Mouse (Mus musculus): ENCODE results near the gene Rpa1.

The Rpa1 gene

GRCm38 (mm10) chr11:75263274-75263963 lies 84.7 kb downstream of the Rpa1 start:
- no peak for DNase-seq (ENCODE audit: extremely low spot score)

DNA sequence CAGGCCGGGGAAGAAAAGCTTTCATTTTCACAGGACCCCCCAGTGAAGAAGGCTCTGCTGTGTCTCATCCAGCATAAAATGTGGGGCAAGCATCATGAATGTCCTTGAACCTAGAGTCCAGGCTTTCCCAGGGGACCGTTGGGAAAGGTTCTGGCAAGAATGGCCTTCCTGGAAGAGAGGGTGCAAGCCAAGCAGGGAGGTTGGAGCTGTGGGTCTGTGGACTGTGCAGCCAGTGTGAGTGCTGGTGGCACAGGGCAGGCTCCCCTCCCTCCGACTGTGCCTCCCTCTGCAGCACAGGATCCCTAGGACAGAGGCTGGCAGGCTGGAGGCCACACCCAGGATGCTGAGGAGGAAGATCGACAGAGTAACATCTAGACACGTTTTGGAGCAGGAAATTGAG lies 85.3 kb downstream of the Rpa1 start:
- DNase-seq (ENCODE audit: extremely low spot score) = no peak

GRCm38 (mm10) chr11:75262181-75262580 lies 85.9 kb downstream of the Rpa1 start:
- DNase-seq (ENCODE audit: extremely low spot score) = no peak

GRCm38 (mm10) chr11:75261730-75262129 lies 86.4 kb downstream of the Rpa1 start:
- DNase-seq (ENCODE audit: extremely low spot score) = no peak

- DNase-seq (ENCODE audit: extremely low spot score) = no peak
Measured at GRCm38 (mm10) chr11:75261016-75261415, 87.1 kb downstream of the Rpa1 start.

- no peak for DNase-seq (ENCODE audit: extremely low spot score)
Measured at GRCm38 (mm10) chr11:75259996-75260561, 88.0 kb downstream of the Rpa1 start.

DNA sequence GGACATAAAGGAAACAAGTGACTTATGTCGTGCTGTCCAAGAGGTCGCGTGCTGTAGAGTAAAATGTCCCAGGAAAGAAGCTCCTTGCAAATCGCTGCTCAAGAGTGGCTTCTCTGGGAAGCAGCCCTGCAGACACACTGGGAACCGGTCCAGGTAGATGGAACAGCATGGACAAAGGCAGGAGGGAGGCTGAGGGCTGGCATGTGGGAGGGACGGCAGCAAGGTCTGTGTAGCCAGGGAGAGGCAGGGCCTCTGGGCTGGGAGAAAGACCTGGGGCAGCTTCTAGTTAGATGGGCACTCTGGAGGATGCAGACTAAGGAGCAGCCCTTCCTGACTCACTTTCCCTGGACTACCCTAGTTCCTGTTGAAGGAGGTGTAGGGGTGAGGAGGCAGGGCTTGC lies 88.7 kb downstream of the Rpa1 start:
- no peak for DNase-seq (ENCODE audit: extremely low spot score)

DNA sequence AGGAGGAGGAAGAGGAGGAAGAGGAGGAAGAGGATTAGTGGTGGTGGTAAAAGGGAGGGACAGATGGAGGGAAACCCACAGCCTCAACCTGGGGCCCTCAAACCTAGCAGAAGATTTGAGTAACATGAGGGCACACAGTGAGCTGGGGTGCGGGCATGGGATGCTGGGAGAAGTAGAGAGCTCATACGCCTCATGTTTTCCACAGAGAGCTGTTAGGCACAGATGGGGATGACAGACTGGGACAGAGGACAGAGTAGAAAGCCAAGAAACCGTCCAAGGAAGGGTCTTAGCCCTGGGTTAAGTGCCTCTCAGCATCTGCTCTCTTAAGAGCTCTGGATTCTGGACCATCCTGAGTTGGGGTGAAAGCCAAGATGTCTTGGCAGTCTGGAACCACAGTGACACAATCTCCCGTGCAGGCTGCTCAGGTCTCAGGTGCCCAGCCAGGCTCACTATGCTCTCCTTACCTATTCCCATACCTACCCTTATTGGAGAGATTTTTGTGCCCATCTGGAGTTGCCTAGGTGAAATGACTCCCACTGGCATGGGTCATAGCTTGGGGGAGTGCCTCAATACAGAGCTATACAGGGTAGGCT lies 91.0 kb downstream of the Rpa1 start:
- DNase-seq (ENCODE audit: extremely low spot score) = no peak

DNA sequence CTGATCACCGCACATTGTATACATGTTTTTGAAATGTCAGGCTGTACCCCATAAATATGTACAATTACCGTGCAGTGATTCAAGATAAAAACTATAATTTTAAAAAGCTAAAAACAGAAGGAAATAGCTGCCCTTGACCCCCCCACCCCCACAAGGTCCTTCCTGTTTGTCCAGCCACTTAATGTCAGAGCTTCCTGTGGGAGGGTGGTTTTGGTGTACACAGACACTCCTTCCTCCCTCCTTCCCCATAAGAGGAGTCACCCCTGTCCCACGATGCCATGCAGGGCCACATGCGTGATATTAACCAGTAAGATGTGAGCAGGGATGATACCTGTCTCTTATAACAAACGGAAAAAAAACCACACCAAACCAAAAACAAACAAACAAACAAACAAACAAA lies 92.8 kb downstream of the Rpa1 start:
- DNase-seq (ENCODE audit: extremely low spot score) = no peak

DNA sequence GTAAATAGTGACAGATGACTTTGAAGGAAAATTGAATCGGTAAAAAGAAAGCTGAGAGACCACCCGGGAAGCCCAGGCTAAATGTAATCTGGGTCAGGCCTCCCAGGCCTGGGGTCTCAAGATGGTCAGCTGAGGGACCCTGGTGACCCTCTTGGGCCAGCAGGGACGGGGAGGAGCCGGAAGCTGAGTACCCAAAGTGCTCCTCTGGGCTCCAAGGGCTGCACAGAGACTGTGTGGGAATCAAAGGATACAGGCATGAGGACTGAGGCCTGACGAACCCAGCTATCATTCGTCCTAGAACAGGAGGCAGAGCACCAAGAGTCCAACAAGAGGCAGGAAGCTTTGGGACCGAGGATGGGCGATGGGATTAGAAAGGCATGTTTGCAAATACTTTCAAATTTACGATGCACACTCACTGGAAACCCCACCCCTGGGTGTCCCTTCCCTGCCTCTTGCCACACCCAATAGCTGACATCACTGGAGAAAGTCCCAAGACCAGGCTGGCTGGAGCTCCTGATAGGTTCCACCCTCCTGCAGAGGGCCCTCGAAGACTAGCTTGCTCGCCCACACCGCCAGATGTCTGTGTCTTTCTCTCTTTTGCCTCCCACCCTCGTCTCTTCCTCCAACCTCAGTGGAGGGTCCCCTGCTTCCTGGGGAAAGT lies 93.7 kb downstream of the Rpa1 start:
- DNase-seq (ENCODE audit: extremely low spot score) = no peak

DNA sequence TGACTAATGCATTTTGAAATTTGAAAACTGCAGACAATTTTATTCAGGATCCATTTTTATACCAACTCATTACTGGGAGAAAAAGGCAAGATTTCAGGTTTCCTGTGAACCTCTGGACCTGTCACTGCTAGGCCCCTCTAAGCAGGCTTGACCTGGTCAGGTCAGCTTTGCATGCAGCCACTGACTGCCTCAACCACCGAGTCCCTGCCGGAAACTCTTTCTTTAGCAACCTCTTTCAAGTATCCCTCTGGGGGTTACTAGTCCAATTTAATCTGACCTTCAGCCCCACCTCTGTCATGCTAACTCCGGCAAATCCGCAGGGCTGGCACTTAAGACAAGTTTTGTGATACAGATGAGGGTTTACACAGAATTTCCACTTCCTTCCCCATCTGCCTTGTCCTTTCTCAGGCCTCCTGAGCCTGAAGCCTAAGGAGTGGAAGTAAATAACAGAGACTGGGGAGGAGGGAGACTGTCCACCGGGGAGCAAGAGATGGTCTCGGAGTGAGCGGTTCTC lies 96.5 kb downstream of the Rpa1 start:
- no peak for DNase-seq (ENCODE audit: extremely low spot score)

- DNase-seq (ENCODE audit: extremely low spot score) = no peak
Measured at GRCm38 (mm10) chr11:75251006-75251512, 97.1 kb downstream of the Rpa1 start.

DNA sequence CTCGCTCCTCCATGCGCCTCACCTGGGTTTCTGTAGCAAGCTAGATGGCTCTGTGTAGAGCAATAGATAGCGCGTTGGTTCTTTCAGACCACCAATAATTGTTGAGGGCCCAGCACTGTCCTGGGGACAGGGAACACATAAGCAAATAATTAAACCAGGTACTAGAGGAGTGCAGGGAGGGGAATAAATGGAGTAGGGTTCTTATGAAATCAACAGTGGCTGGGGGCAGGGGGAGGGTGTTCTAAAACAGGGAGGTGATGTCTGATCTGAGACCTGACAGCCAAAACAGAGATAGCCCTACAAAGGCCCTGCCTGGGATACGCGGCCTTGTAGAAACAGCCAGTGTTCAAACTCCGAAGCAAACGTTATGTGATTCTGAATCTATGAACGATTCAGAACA lies 98.5 kb downstream of the Rpa1 start:
- no peak for DNase-seq (ENCODE audit: extremely low spot score)
